In the genomic region with DNA sequence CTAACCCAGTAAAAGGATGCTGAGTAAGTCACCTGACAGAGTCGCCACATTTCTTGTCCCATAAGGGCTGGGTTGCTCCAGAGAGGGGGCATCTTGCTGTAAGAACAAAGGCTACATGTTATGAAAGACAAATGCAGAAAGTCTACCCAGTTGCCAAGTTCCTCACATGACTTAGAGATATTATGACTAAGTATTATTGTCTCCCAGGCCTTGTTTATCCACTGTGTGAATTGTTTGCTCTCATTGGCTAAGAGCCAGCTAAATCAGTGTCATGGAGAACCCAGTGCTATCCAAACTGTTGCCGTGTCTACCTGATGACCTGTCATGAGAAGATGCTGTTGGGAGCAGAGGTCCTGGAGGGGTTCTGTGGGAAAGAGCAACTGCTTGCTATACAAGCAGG, we compare ENCODE assay signal across 27 mouse cellular contexts. TPM values are rescaled to one million over a fixed set of nuclear protein-coding genes. Genes with fewer than 3 reads are reported as not detected.
A peak's percentile ranks its signal among the peaks of the same experiment; 100 is the strongest.
DNase-seq lines count a peak whose midpoint lies in the region; ATAC-seq and TF ChIP-seq lines count a peak whose summit lies in the region.
"Had no signal": no experiment of that assay in that cellular context is flagged by ENCODE, and none has a peak within 500 bp of the region (broad histone marks: within the 10 kb centered on the region; RNA-seq: fewer than 3 reads in every experiment).

No protein-coding gene starts in this region.

- no peaks in the 10 kb centered on the region for H3K9me3 ChIP-seq in liver, postnatal 0 days (ENCODE audit: low read length)
- no peaks in the 10 kb centered on the region for H3K9me3 ChIP-seq in liver, embryonic 12.5 days (replicated peaks)
- no peaks in the 10 kb centered on the region for H3K9me3 ChIP-seq in stomach, postnatal 0 days (ENCODE audit: control insufficient read depth, low read length)
- H3K9me3 ChIP-seq: embryonic facial prominence, embryonic 10.5 days; embryonic facial prominence, embryonic 13.5 days; forebrain, embryonic 12.5 days; forebrain, embryonic 15.5 days; heart, embryonic 12.5 days; heart, embryonic 15.5 days; hindbrain, embryonic 10.5 days; hindbrain, embryonic 13.5 days had no signal

- peak; percentile 44; the same call in 1 of the 2 replicates for ATAC-seq in liver, postnatal 0 days
- ATAC-seq in liver, embryonic 12.5 days = no peak
- peak; percentile 53; the same call in 1 of the 2 replicates for ATAC-seq in stomach, postnatal 0 days (ENCODE audit: low FRiP score, low TSS enrichment)
- ATAC-seq: activated CD4-positive, CD25-positive, alpha-beta regulatory T cell, adult 4 months; CD4-positive, CD25-positive, alpha-beta regulatory T cell, adult 4 months; forebrain, embryonic 15.5 days; hindbrain, embryonic 16.5 days had no signal

- no peak for DNase-seq in liver, postnatal 0 days
- DNase-seq in lung, postnatal 10 days = peak; percentile 26
- no peak for DNase-seq in lung, postnatal 36 days
- DNase-seq in stomach, postnatal 0 days (ENCODE audit: low spot score) = no peak
- no peak for DNase-seq in embryo, embryonic 9.5 days (ENCODE audit: extremely low spot score)
- DNase-seq: adrenal gland, postnatal 10 days; adrenal gland, postnatal 36 days; cerebellum, adult 18-20 months; cerebellum, adult 9-10 months; cerebellum, postnatal 14 days; gastrocnemius, postnatal 25 days; heart, adult 18-20 months; heart, postnatal 10 days; heart, postnatal 36 days had no signal

- H3K27me3 ChIP-seq in liver, postnatal 0 days (ENCODE audit: insufficient read depth, low read length) = no peaks in the 10 kb centered on the region
- no peaks in the 10 kb centered on the region for H3K27me3 ChIP-seq in liver, embryonic 12.5 days (replicated peaks)
- no peaks in the 10 kb centered on the region for H3K27me3 ChIP-seq in stomach, postnatal 0 days (ENCODE audit: control insufficient read depth, insufficient read depth, low read length)
- H3K27me3 ChIP-seq: embryonic facial prominence, embryonic 13.5 days; forebrain, embryonic 12.5 days; forebrain, embryonic 15.5 days; heart, embryonic 12.5 days; heart, embryonic 15.5 days; hindbrain, embryonic 13.5 days had no signal

- H3K4me3 ChIP-seq in liver, postnatal 0 days (ENCODE audit: low read depth, low read length) = no peak overlapping the region
- no peak overlapping the region for H3K4me3 ChIP-seq in liver, embryonic 12.5 days
- H3K4me3 ChIP-seq in stomach, postnatal 0 days (ENCODE audit: low read depth, low read length) = no peak overlapping the region
- H3K4me3 ChIP-seq: embryonic facial prominence, embryonic 10.5 days; embryonic facial prominence, embryonic 13.5 days; erythroblast, embryonic 14.5 days; forebrain, embryonic 12.5 days; forebrain, embryonic 15.5 days; heart, embryonic 12.5 days; heart, embryonic 15.5 days; hindbrain, embryonic 10.5 days; hindbrain, embryonic 13.5 days had no signal

- no peak for TF ChIP-seq CTCF in liver, postnatal 0 days (IDR thresholded peaks at IDR 0.05; ENCODE audit: low read depth)
- no peak for TF ChIP-seq CTCF in stomach, postnatal 0 days (IDR thresholded peaks at IDR 0.05; ENCODE audit: low read depth)

- TF ChIP-seq EP300 in liver, postnatal 0 days (IDR thresholded peaks at IDR 0.05; ENCODE audit: low read depth) = no peak
- no peak for TF ChIP-seq EP300 in stomach, postnatal 0 days (optimal IDR thresholded peaks at IDR 0.05)

- peaks cover 4% of the 10 kb centered on the region; the same call in 1 of the 2 replicates for H3K36me3 ChIP-seq in liver, postnatal 0 days (replicated peaks; ENCODE audit: insufficient read depth, low read length)
- peaks cover 7% of the 10 kb centered on the region for H3K36me3 ChIP-seq in liver, embryonic 12.5 days
- H3K36me3 ChIP-seq in stomach, postnatal 0 days (ENCODE audit: control insufficient read depth, insufficient read depth, low read length) = no peaks in the 10 kb centered on the region
- H3K36me3 ChIP-seq: forebrain, embryonic 12.5 days; forebrain, embryonic 15.5 days; hindbrain, embryonic 10.5 days; hindbrain, embryonic 13.5 days had no signal

- H3K27ac ChIP-seq in liver, postnatal 0 days (ENCODE audit: low read depth) = no peak overlapping the region
- no peak overlapping the region for H3K27ac ChIP-seq in liver, embryonic 12.5 days
- no peak overlapping the region for H3K27ac ChIP-seq in stomach, postnatal 0 days (replicated peaks)
- H3K27ac ChIP-seq: embryonic facial prominence, embryonic 10.5 days; embryonic facial prominence, embryonic 13.5 days; forebrain, embryonic 12.5 days; forebrain, embryonic 15.5 days; heart, embryonic 15.5 days; hindbrain, embryonic 10.5 days; hindbrain, embryonic 13.5 days had no signal

- H3K4me2 ChIP-seq in liver, postnatal 0 days (ENCODE audit: low read depth, low read length) = no peak overlapping the region
- H3K4me2 ChIP-seq in liver, embryonic 12.5 days = no peak overlapping the region
- no peak overlapping the region for H3K4me2 ChIP-seq in stomach, postnatal 0 days (replicated peaks; ENCODE audit: low read depth)
- H3K4me2 ChIP-seq: embryonic facial prominence, embryonic 13.5 days; forebrain, embryonic 12.5 days; forebrain, embryonic 15.5 days; heart, embryonic 12.5 days; heart, embryonic 15.5 days; hindbrain, embryonic 13.5 days had no signal

- WGBS in liver, postnatal 0 days (ENCODE audit: insufficient replicate concordance) = 62% methylated on average over 2 of the region's 2 CpGs
- WGBS in liver, embryonic 12.5 days (ENCODE audit: insufficient replicate concordance) = 64% methylated on average over 2 of the region's 2 CpGs
- WGBS in stomach, postnatal 0 days = 53% methylated on average over 2 of the region's 2 CpGs

- no peaks in the 10 kb centered on the region for H3K4me1 ChIP-seq in liver, postnatal 0 days (ENCODE audit: insufficient read depth)
- H3K4me1 ChIP-seq in liver, embryonic 12.5 days = no peaks in the 10 kb centered on the region
- no peaks in the 10 kb centered on the region for H3K4me1 ChIP-seq in stomach, postnatal 0 days (replicated peaks; ENCODE audit: control insufficient read depth, insufficient read depth)
- H3K4me1 ChIP-seq: forebrain, embryonic 12.5 days; forebrain, embryonic 15.5 days; hindbrain, embryonic 10.5 days; hindbrain, embryonic 13.5 days had no signal

- no peak overlapping the region for H3K9ac ChIP-seq in liver, postnatal 0 days (replicated peaks)
- no peak overlapping the region for H3K9ac ChIP-seq in liver, embryonic 12.5 days
- no peak overlapping the region for H3K9ac ChIP-seq in stomach, postnatal 0 days (ENCODE audit: low read length)
- H3K9ac ChIP-seq: embryonic facial prominence, embryonic 13.5 days; forebrain, embryonic 12.5 days; forebrain, embryonic 15.5 days; heart, embryonic 12.5 days; heart, embryonic 15.5 days; hindbrain, embryonic 13.5 days had no signal

RNA-seq across cellular contexts. Expression of gene Kat6b, which starts 27.3 kb away (rescaled TPM):
- polyA plus RNA-seq in liver, postnatal 0 days (2015; fragmentation: Nextera tagmentation; extraction: Ambion mirVana) = 1.1 and 1.5 TPM in 2 replicates
- 3.7 and 3.9 TPM in 2 replicates for polyA plus RNA-seq in liver, embryonic 12.5 days (2016; fragmentation: Nextera tagmentation; extraction: Ambion mirVana)
- 4.0 and 5.1 TPM in 2 replicates for polyA plus RNA-seq in stomach, postnatal 0 days (2015; fragmentation: Nextera tagmentation; extraction: Ambion mirVana)
